Mouse (Mus musculus): ENCODE results near the gene Vti1a. TPM values are rescaled to one million over a fixed set of nuclear protein-coding genes. Genes with fewer than 3 reads are reported as not detected.

Vti1a gene
- polyA plus RNA-seq (2012; rRNA removed) (4.6 and 6.9 TPM in 2 replicates), polyA plus RNA-seq (2014; fragmentation: Nextera tagmentation; extraction: Ambion mirVana) (10.9 and 11.9 TPM in 2 replicates)

- H3K4me3 ChIP-seq (ENCODE audit: insufficient read depth in 1 of 2, low read depth in 2 of 2, low read length in 2 of 2) = peak within 1 kb of the TSS; percentile 85
These were observed at the start of gene Vti1a for GRCm38 (mm10) chr19:55316109-55316714. Gene Vti1a (plus strand): TSS chr19:55316295.

GRCm38 (mm10) chr19:55266786-55267185, 49.3 kb upstream of the Vti1a start:
- Histone ChIP-seq H3K27me3 (ENCODE audit: control insufficient read depth, insufficient read depth, low read length) (no peaks in the 10 kb centered on the region), H3K9ac (replicated peaks) (no peak overlapping the region), H3K4me1 (replicated peaks; ENCODE audit: control insufficient read depth in 2 of 2, insufficient read depth in 2 of 2, low read length in 1 of 2) (peaks cover 10 to 23% of the 10 kb centered on the region in 2 experiments), H3K4me2 (ENCODE audit: low read depth) (no peak overlapping the region), H3K4me3 (ENCODE audit: insufficient read depth in 1 of 2, low read depth in 2 of 2, low read length in 2 of 2) (no peak overlapping the region), H3K27ac (no peak overlapping the region), H3K36me3 (replicated peaks; ENCODE audit: control insufficient read depth, insufficient read depth, low read depth) (peaks cover 20% of the 10 kb centered on the region), H3K9me3 (ENCODE audit: control insufficient read depth, low read length) (no peaks in the 10 kb centered on the region)
- 82% methylated on average over 3 of the region's 3 CpGs for WGBS (ENCODE audit: insufficient replicate concordance)
- DNase-seq (ENCODE audit: low read depth in 3 of 3, low spot score in 3 of 3) (no peak), ATAC-seq (ENCODE audit: insufficient read depth) (no peak)
- TF ChIP-seq CTCF (IDR thresholded peaks at IDR 0.05; ENCODE audit: low read depth) (no peak), EP300 (IDR thresholded peaks at IDR 0.05; ENCODE audit: low read depth) (no peak)

More at GRCm38 (mm10) chr19:55316109-55316714, at the start of gene Vti1a:
- under 1% methylated on average over 48 of the region's 48 CpGs for WGBS (ENCODE audit: insufficient replicate concordance)
- Histone ChIP-seq H3K4me1 (replicated peaks; ENCODE audit: control insufficient read depth in 2 of 2, insufficient read depth in 2 of 2, low read length in 1 of 2) (peaks cover 8 to 14% of the 10 kb centered on the region in 2 experiments; a peak in 3 of 4 replicates), H3K9me3 (ENCODE audit: control insufficient read depth, low read length) (no peaks in the 10 kb centered on the region), H3K27me3 (ENCODE audit: control insufficient read depth, insufficient read depth, low read length) (no peaks in the 10 kb centered on the region), H3K4me2 (ENCODE audit: low read depth) (peak within 1 kb of the TSS; percentile 83), H3K27ac (peak within 1 kb of the TSS; percentile 74), H3K9ac (replicated peaks) (peak within 1 kb of the TSS; percentile 82), H3K36me3 (replicated peaks; ENCODE audit: control insufficient read depth, insufficient read depth, low read depth) (peaks cover 9% of the 10 kb centered on the region)
- TF ChIP-seq CTCF (IDR thresholded peaks at IDR 0.05; ENCODE audit: low read depth) (peak; percentile 66), EP300 (IDR thresholded peaks at IDR 0.05; ENCODE audit: low read depth) (0 out of 2 replicates have a peak, but pooled peaks have one; percentile 35)
- ATAC-seq (ENCODE audit: insufficient read depth) (peak; percentile 93), DNase-seq (ENCODE audit: low read depth in 3 of 3, low spot score in 3 of 3) (peak; percentile 82 to 85 (median 83))

GRCm38 (mm10) chr19:55268150-55268549, 47.9 kb upstream of the Vti1a start:
- DNase-seq (ENCODE audit: low read depth in 3 of 3, low spot score in 3 of 3) (no peak), ATAC-seq (ENCODE audit: insufficient read depth) (no peak)
- TF ChIP-seq EP300 (IDR thresholded peaks at IDR 0.05; ENCODE audit: low read depth) (no peak), CTCF (IDR thresholded peaks at IDR 0.05; ENCODE audit: low read depth) (no peak)
- no peak overlapping the region for H3K4me3 ChIP-seq (ENCODE audit: insufficient read depth in 1 of 2, low read depth in 2 of 2, low read length in 2 of 2)
- H3K9me3 ChIP-seq (ENCODE audit: control insufficient read depth, low read length) = no peaks in the 10 kb centered on the region
- WGBS (ENCODE audit: insufficient replicate concordance) = 70% methylated on average over 3 of the region's 3 CpGs
- H3K27me3 ChIP-seq (ENCODE audit: control insufficient read depth, insufficient read depth, low read length) = no peaks in the 10 kb centered on the region
- H3K4me2 ChIP-seq (ENCODE audit: low read depth) = no peak overlapping the region
- H3K27ac ChIP-seq = no peak overlapping the region
- H3K36me3 ChIP-seq (replicated peaks; ENCODE audit: control insufficient read depth, insufficient read depth, low read depth) = peaks cover 24% of the 10 kb centered on the region
- H3K4me1 ChIP-seq (replicated peaks; ENCODE audit: control insufficient read depth in 2 of 2, insufficient read depth in 2 of 2, low read length in 1 of 2) = peaks cover 17 to 35% of the 10 kb centered on the region in 2 experiments
- H3K9ac ChIP-seq (replicated peaks) = 0 out of 2 replicates have a peak overlapping the region, but pooled peaks have one; percentile 9

GRCm38 (mm10) chr19:55269051-55269450, 47.0 kb upstream of the Vti1a start:
- DNase-seq (ENCODE audit: low read depth in 3 of 3, low spot score in 3 of 3) (no peak), ATAC-seq (ENCODE audit: insufficient read depth) (no peak)
- TF ChIP-seq EP300 (IDR thresholded peaks at IDR 0.05; ENCODE audit: low read depth) (no peak), CTCF (IDR thresholded peaks at IDR 0.05; ENCODE audit: low read depth) (no peak)
- no peak overlapping the region for H3K4me2 ChIP-seq (ENCODE audit: low read depth)
- 79% methylated on average over 5 of the region's 5 CpGs for WGBS (ENCODE audit: insufficient replicate concordance)
- peaks cover 24 to 42% of the 10 kb centered on the region in 2 experiments for H3K4me1 ChIP-seq (replicated peaks; ENCODE audit: control insufficient read depth in 2 of 2, insufficient read depth in 2 of 2, low read length in 1 of 2)
- no peaks in the 10 kb centered on the region for H3K27me3 ChIP-seq (ENCODE audit: control insufficient read depth, insufficient read depth, low read length)
- no peak overlapping the region for H3K9ac ChIP-seq (replicated peaks)
- no peak overlapping the region for H3K27ac ChIP-seq
- peaks cover 24% of the 10 kb centered on the region for H3K36me3 ChIP-seq (replicated peaks; ENCODE audit: control insufficient read depth, insufficient read depth, low read depth)
- H3K9me3 ChIP-seq (ENCODE audit: control insufficient read depth, low read length) = no peaks in the 10 kb centered on the region
- no peak overlapping the region for H3K4me3 ChIP-seq (ENCODE audit: insufficient read depth in 1 of 2, low read depth in 2 of 2, low read length in 2 of 2)

GRCm38 (mm10) chr19:55271448-55271847, 44.6 kb upstream of the Vti1a start:
- H3K27ac ChIP-seq = peak overlapping the region; percentile 42

More at GRCm38 (mm10) chr19:55271448-55271847, 44.6 kb upstream of the Vti1a start:
- DNase-seq (ENCODE audit: low read depth in 3 of 3, low spot score in 3 of 3) = no peak
- Histone ChIP-seq H3K4me3 (ENCODE audit: insufficient read depth in 1 of 2, low read depth in 2 of 2, low read length in 2 of 2) (no peak overlapping the region), H3K4me1 (replicated peaks; ENCODE audit: control insufficient read depth in 2 of 2, insufficient read depth in 2 of 2, low read length in 1 of 2) (peaks cover 44 to 57% of the 10 kb centered on the region in 2 experiments), H3K9me3 (ENCODE audit: control insufficient read depth, low read length) (no peaks in the 10 kb centered on the region), H3K27me3 (ENCODE audit: control insufficient read depth, insufficient read depth, low read length) (no peaks in the 10 kb centered on the region), H3K4me2 (ENCODE audit: low read depth) (no peak overlapping the region; the same call in 1 of the 2 replicates), H3K9ac (replicated peaks) (peak overlapping the region; percentile 18; the same call in 1 of the 2 replicates), H3K36me3 (replicated peaks; ENCODE audit: control insufficient read depth, insufficient read depth, low read depth) (peaks cover 24% of the 10 kb centered on the region)
- peak; percentile 54; the same call in 1 of the 2 replicates for TF ChIP-seq EP300 (IDR thresholded peaks at IDR 0.05; ENCODE audit: low read depth)
- TF ChIP-seq CTCF (IDR thresholded peaks at IDR 0.05; ENCODE audit: low read depth) = no peak
- 32% methylated on average over 3 of the region's 3 CpGs for WGBS (ENCODE audit: insufficient replicate concordance)
- peak; percentile 51; the same call in 1 of the 2 replicates for ATAC-seq (ENCODE audit: insufficient read depth)
